Mouse (Mus musculus) midbrain, embryonic 14.5 days (tissue): ENCODE results near the gene Mmd2. TPM values are rescaled to one million over a fixed set of nuclear protein-coding genes. Genes with fewer than 3 reads are reported as not detected.

Experiments used
- ATAC-seq: fragments of 200-750 bp; cut with Nextera tagmentation; 2 replicates; pipeline ENCODE4 v1.8.0; 2017; ENCODE audit warnings: moderate number of reproducible peaks, moderate library complexity; ENCODE audit not compliant: low FRiP score, low TSS enrichment
- DNase-seq: peaks from one replicate; pipeline ENCODE4 v3.0.0-alpha.2; 2015
- H3K27ac ChIP-seq: fragments of 300-500 bp; sonication (generic); replicated peaks from 2 replicates; pipeline ENCODE4 v1.5.1; 2014; ENCODE audit warnings: mild to moderate bottlenecking, low read depth, low read length, moderate library complexity
- H3K27me3 ChIP-seq: fragments of 300-500 bp; sonication (generic); 2 replicates; pipeline ENCODE4 v1.6.1; 2014; ENCODE audit warnings: low read length, control low read depth, mixed read lengths; ENCODE audit not compliant: control insufficient read depth, insufficient read depth
- H3K36me3 ChIP-seq: fragments of 300-500 bp; sonication (generic); 2 replicates; pipeline ENCODE4 v1.6.1; 2014; ENCODE audit warnings: low read length, control low read depth; ENCODE audit not compliant: control insufficient read depth, insufficient read depth
- H3K4me1 ChIP-seq: fragments of 300-500 bp; sonication (generic); 2 replicates; pipeline ENCODE4 v1.6.1; 2014; ENCODE audit warnings: mild to moderate bottlenecking, antibody characterized with exemption, low read length, control low read depth; ENCODE audit not compliant: control insufficient read depth, insufficient read depth
- H3K4me2 ChIP-seq: fragments of 300-500 bp; sonication (generic); 2 replicates; pipeline ENCODE4 v1.6.1; 2014; ENCODE audit warnings: mild to moderate bottlenecking, low read length, moderate library complexity
- H3K4me3 ChIP-seq: fragments of 300-500 bp; sonication (generic); replicated peaks from 2 replicates; pipeline ENCODE4 v1.5.1; 2014; ENCODE audit warnings: low read depth, low read length
- H3K9ac ChIP-seq: fragments of 300-500 bp; sonication (generic); replicated peaks from 2 replicates; pipeline ENCODE4 v1.6.1; 2014; ENCODE audit warnings: mild to moderate bottlenecking, low read length, moderate library complexity
- H3K9me3 ChIP-seq: fragments of 300-500 bp; sonication (generic); 2 replicates; pipeline ENCODE4 v1.6.1; 2016; ENCODE audit warnings: low read length, control low read depth, mixed read lengths; ENCODE audit not compliant: control insufficient read depth
- WGBS: fragments of 180-500 bp; shearing (Covaris S2); extraction: QIAGEN DNeasy Blood & Tissue Kit; methylation state at CpG from one replicate; pipeline ENCODE4 v1.1.7; 2014; 5-methylcytosine and 5-hydroxymethylcytosine counted together
- polyA plus RNA-seq: library from polyadenylated mRNA; unstranded; fragments of >200 nt; fragmentation: Nextera tagmentation; extraction: Ambion mirVana; gene quantifications from 2 replicates; pipeline ENCODE4 v1.2.1, GENCODE M21; 2014

The Mmd2 gene
- polyA plus RNA-seq, 1 experiment from 2014 or later, result 35.3 TPM

DNA sequence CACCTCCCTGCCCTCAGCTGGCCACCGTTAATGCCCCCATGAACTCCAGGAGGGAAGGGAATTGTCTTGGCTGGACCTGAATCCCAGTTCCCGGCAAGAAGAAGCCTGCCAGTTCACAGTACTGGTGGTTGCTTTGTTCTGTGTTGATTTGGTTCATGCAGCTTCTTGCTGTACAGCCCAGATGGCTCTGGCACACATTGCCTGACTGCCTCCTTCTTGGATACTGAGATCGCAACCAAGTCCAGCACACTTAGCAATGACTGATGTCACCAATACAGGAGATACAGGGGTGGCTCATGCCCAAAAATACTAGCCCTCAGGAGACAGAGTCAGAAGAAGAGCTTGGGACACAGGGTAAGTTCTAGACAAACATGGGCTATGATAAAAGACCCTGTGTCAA lies 12.9 kb downstream of the Mmd2 start:
- Histone ChIP-seq H3K4me1 (no peaks in the 10 kb centered on the region), H3K4me2 (no peak overlapping the region), H3K9me3 (no peaks in the 10 kb centered on the region), H3K4me3 (no peak overlapping the region), H3K27me3 (no peaks in the 10 kb centered on the region), H3K9ac (no peak overlapping the region), H3K27ac (no peak overlapping the region), H3K36me3 (no peaks in the 10 kb centered on the region)
- no peak for ATAC-seq
- DNase-seq, result no peak
- 76% methylated on average over 3 of the region's 3 CpGs for WGBS

DNA sequence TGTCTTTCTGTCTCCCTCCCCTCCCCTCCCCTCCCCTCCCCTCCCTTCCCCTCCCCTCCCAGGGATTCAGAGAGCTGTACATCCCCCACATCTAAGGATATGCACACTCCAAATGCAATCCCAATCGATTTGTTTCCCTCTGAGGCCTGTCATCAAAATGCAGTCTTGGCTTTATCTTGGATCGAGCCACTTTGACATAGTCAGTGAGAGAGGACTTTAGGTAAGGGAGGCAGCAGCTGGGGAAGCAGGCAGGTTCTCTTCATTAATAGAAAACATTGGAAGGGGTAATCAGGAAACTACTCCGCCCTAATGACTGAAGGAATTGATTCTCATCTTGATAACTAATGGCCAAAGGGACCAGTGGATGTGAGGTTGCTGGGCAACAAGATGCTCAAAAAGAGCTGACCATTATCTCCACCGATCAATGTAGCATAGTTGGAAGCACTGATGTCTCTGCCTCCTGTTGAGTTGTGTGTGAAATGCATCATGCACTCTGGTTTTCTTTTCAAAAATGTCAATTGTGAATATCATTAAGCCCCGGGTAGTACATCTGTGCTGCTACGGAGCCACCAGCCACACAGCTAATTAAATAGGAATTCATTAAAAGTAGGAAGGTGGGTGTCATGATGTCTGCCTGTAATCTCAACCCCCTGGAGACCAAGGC lies 17.5 kb downstream of the Mmd2 start:
- 48% methylated on average over 6 of the region's 6 CpGs for WGBS
- no peaks in the 10 kb centered on the region for H3K27me3 ChIP-seq
- peaks cover 6% of the 10 kb centered on the region; the same call in 1 of the 2 replicates for H3K4me1 ChIP-seq
- H3K4me2 ChIP-seq, result no peak overlapping the region
- no peaks in the 10 kb centered on the region for H3K9me3 ChIP-seq
- H3K9ac ChIP-seq, result no peak overlapping the region
- ATAC-seq (no peak), DNase-seq (peak; percentile 56)
- H3K36me3 ChIP-seq, result no peaks in the 10 kb centered on the region
- no peak overlapping the region for H3K4me3 ChIP-seq
- H3K27ac ChIP-seq, result peak overlapping the region; percentile 82

DNA sequence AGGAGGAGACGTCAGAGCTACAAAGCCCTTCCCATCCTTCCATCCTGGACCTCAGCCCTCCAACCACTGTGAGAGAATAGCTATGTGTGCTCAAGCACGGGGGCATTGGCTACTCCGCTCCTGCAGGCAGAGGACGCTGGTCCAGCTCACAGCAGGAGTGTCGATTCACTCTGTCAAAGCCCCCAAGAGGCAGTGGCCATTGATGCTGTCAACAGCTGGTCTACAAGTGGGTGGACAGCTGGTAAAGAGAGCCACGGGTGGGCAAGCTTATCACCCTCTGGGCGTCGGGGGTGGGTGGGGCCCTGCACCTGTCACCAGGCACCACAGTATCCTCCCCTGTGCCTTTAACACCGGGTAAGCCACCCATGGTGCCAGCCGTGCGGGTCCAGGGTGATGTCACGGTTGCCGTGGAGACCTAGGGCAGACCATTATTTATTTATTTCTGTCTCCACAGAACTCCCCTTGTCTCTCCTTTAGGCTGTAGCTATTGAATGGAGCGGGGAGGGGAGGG lies 24.9 kb downstream of the Mmd2 start:
- ATAC-seq, result peak; percentile 89
- Histone ChIP-seq H3K36me3 (no peaks in the 10 kb centered on the region), H3K27ac (peak overlapping the region; percentile 66), H3K27me3 (no peaks in the 10 kb centered on the region), H3K4me3 (no peak overlapping the region), H3K9ac (no peak overlapping the region), H3K4me2 (peak overlapping the region; percentile 31), H3K9me3 (no peaks in the 10 kb centered on the region), H3K4me1 (peaks cover 9% of the 10 kb centered on the region)
- WGBS, result 13% methylated on average over 14 of the region's 14 CpGs
- peak; percentile 84 for DNase-seq

DNA sequence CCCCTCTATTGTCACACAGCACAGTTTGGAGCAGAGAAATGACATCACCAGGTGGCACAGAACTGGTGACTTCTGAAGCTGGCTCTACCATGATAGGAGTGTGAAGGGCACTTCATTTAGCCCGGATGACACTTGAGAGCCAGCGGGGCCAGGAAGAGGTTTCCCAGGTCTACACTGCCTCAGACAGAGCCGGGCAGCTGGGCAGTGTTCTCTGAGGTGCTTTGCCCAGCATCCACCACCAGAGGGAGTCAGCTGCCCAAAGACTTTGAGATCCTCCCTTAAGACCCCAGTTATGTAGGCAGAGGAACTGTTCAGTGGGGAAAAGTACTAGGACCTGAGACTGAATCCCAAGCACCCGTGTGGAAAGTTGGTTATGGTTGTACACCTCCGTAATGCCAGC lies 27.1 kb downstream of the Mmd2 start:
- 24% methylated on average over 5 of the region's 5 CpGs for WGBS
- ATAC-seq (0 out of 2 replicates have a peak, but pooled peaks have one; percentile 31), DNase-seq (peak; percentile 89)
- Histone ChIP-seq H3K4me2 (no peak overlapping the region), H3K4me3 (no peak overlapping the region), H3K9ac (no peak overlapping the region), H3K27ac (no peak overlapping the region), H3K36me3 (no peaks in the 10 kb centered on the region), H3K9me3 (0 out of 2 replicates have a peak, but pooled peaks cover 3% of the 10 kb centered on the region), H3K27me3 (no peaks in the 10 kb centered on the region), H3K4me1 (peaks cover 6% of the 10 kb centered on the region)

DNA sequence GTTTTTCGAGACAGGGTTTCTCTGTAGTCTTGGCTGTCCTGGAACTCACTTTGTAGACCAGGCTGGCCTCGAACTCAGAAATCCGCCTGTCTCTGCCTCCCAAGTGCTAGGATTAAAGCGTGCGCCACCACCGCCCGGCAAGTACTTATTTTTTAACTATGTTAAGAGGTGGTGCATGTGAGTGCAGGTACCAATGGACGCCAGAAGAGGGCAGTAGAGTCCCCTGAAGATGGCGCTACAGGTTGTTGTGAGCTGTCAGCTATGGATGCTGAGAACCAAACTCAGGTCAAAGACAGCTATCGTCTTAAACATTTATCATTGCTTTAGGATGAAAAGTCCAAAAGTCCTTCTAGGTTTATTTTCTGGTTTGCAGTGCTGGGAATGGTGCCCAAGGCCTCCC lies 30.4 kb downstream of the Mmd2 start:
- Histone ChIP-seq H3K4me1 (no peaks in the 10 kb centered on the region), H3K27ac (no peak overlapping the region), H3K9me3 (0 out of 2 replicates have a peak, but pooled peaks cover 3% of the 10 kb centered on the region), H3K27me3 (no peaks in the 10 kb centered on the region), H3K9ac (no peak overlapping the region), H3K4me2 (no peak overlapping the region), H3K36me3 (no peaks in the 10 kb centered on the region), H3K4me3 (no peak overlapping the region)
- 89% methylated on average over 10 of the region's 10 CpGs for WGBS
- no peak for ATAC-seq
- no peak for DNase-seq

DNA sequence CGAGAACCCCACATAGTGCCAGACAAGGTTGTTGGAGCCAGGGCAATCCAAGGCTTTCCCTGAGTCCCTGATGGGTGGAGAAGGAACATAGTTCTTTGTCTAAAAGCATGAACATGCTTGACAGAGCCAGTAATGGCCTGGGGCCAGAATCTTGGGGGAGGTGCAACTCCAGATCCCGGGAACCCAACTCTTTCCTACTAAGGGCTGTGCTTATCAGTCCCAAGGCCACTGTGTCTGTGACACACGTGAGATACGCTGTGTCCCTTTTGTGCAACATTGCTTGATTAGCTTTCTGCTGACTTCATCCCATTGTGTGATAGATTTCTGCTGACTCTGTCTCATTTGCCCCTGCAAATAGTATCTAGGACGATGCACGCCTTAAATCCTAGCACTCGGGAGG lies 31.8 kb downstream of the Mmd2 start:
- H3K36me3 ChIP-seq, result no peaks in the 10 kb centered on the region
- H3K27me3 ChIP-seq, result no peaks in the 10 kb centered on the region
- no peak overlapping the region for H3K4me3 ChIP-seq
- ATAC-seq, result no peak
- H3K4me2 ChIP-seq, result no peak overlapping the region
- no peaks in the 10 kb centered on the region for H3K4me1 ChIP-seq
- 79% methylated on average over 7 of the region's 7 CpGs for WGBS
- no peak overlapping the region for H3K27ac ChIP-seq
- H3K9ac ChIP-seq, result no peak overlapping the region
- no peak for DNase-seq
- H3K9me3 ChIP-seq, result 0 out of 2 replicates have a peak, but pooled peaks cover 3% of the 10 kb centered on the region

DNA sequence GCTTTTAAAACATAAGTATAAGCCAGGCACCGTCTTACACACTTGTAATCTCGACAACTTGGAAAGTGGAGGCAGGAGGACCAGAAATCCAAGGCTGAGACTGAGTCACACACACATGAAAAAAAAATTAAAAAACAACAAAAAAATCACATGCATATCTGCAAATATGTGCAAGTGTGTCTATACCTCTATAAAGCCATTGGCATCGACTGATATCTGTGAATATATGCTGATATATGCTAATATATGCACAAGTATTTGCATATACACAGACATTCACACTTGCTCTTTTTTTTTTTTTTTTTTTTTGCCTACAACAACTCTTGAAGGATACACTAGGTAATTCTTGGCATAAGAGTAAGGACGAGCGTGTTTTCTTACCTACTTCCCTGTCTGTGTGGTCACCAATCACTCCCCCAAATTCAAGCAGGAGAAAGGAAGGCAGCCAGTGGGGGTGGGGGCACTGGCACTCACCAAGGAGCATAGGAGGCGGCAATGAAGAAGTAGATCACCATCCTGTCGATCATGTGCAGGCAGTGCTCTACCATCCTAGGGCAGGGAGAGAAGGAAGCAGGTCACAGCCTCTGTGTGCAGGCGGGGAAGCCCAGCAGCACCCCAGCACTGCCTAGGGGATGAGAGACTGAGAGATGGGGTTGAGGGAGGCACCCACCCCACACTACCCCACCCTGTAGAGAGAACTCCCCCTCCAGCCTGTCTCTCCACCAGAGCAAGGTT lies 34.1 kb downstream of the Mmd2 start:
- H3K4me3 ChIP-seq, result no peak overlapping the region
- H3K27ac ChIP-seq, result no peak overlapping the region
- DNase-seq, result no peak
- no peaks in the 10 kb centered on the region for H3K36me3 ChIP-seq
- ATAC-seq, result no peak
- H3K27me3 ChIP-seq, result no peaks in the 10 kb centered on the region
- WGBS, result 72% methylated on average over 8 of the region's 8 CpGs
- H3K4me1 ChIP-seq, result no peaks in the 10 kb centered on the region
- H3K4me2 ChIP-seq, result no peak overlapping the region
- H3K9ac ChIP-seq, result no peak overlapping the region
- 0 out of 2 replicates have a peak, but pooled peaks cover 3% of the 10 kb centered on the region for H3K9me3 ChIP-seq

DNA sequence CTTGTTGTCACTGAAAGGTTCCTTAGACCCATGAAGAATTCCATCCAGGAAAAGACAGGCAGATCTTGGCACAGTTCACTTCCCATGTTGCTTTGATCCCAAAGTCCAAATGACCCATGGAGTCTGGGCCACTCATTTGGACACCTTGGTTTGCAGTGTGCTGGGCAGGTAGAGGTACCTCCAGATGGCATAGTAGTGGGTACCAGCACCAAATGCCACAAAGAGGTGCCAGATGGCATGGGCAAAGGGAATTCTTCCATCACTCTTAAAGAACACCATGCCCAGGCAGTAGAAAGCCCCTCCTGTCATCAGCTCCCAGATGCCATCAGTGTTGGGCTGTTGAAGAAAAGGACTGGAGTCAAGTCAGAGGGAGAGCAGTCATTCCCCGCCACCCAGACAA lies 44.0 kb downstream of the Mmd2 start:
- H3K4me3 ChIP-seq, result no peak overlapping the region
- no peaks in the 10 kb centered on the region for H3K9me3 ChIP-seq
- H3K27me3 ChIP-seq, result no peaks in the 10 kb centered on the region
- no peak overlapping the region for H3K9ac ChIP-seq
- H3K4me2 ChIP-seq, result no peak overlapping the region
- no peak for DNase-seq
- no peaks in the 10 kb centered on the region for H3K4me1 ChIP-seq
- WGBS, result 97% methylated on average over 1 of the region's 1 CpGs
- 0 out of 2 replicates have a peak, but pooled peaks cover 4% of the 10 kb centered on the region for H3K36me3 ChIP-seq
- ATAC-seq, result no peak
- H3K27ac ChIP-seq, result no peak overlapping the region
